Comparison of ENCODE assay signal across 10 mouse cellular contexts in genomic region chr13:110382447-110382901, GRCm38 (mm10). TPM values are rescaled to one million over a fixed set of nuclear protein-coding genes. Genes with fewer than 3 reads are reported as not detected.
DNase-seq lines count a peak whose midpoint lies in the region; ATAC-seq and TF ChIP-seq lines count a peak whose summit lies in the region.
"Had no signal": no experiment of that assay in that cellular context is flagged by ENCODE, and none has a peak within 500 bp of the region (broad histone marks: within the 10 kb centered on the region; RNA-seq: fewer than 3 reads in every experiment).

No protein-coding gene starts in this region.

- H3K9me3 ChIP-seq in liver, embryonic 12.5 days (replicated peaks), result no peaks in the 10 kb centered on the region
- no peaks in the 10 kb centered on the region for H3K9me3 ChIP-seq in intestine, embryonic 15.5 days
- no peaks in the 10 kb centered on the region for H3K9me3 ChIP-seq in midbrain, embryonic 16.5 days (replicated peaks; ENCODE audit: control insufficient read depth, low read length, poor library complexity, severe bottlenecking)
- H3K9me3 ChIP-seq: embryonic facial prominence, embryonic 15.5 days; stomach, embryonic 15.5 days had no signal

- TF ChIP-seq CTCF in Patski (IDR thresholded peaks at IDR 0.05), result peak; percentile 13

- no peak for ATAC-seq in liver, embryonic 12.5 days
- no peak for ATAC-seq in Patski
- ATAC-seq in intestine, embryonic 15.5 days, result peak; percentile 23; the same call in 1 of the 2 replicates
- ATAC-seq in midbrain, embryonic 16.5 days, result peak; percentile 62; the same call in 1 of the 2 replicates

- DNase-seq in liver (peak; percentile 42), Patski (ENCODE audit: low read depth, low spot score) (no peak)
- DNase-seq in embryo, embryonic 9.5 days (ENCODE audit: extremely low spot score), result peak; percentile 59
- DNase-seq in urinary bladder, adult 2 months (ENCODE audit: low spot score), result no peak
- no peak for DNase-seq in right cerebral cortex, postnatal 25 days

- no peak overlapping the region for H3K4me2 ChIP-seq in liver, embryonic 12.5 days
- no peak overlapping the region for H3K4me2 ChIP-seq in intestine, embryonic 15.5 days (replicated peaks)
- H3K4me2 ChIP-seq in midbrain, embryonic 16.5 days (ENCODE audit: low read length), result no peak overlapping the region
- H3K4me2 ChIP-seq: embryonic facial prominence, embryonic 15.5 days; stomach, embryonic 15.5 days had no signal

- in situ Hi-C loops in Patski (cut with MboI; ENCODE audit: low pct_unique_long_range_greater_than_20kb), result loop anchor here (25.0 kb wide), 2 partner anchors 1355 to 1880 kb away; no protein-coding TSS in a partner anchor

- POLR2A ChIA-PET in Patski (lab: Charles Lee), result no interaction called here

- H3K4me3 ChIP-seq in liver, embryonic 12.5 days, result no peak overlapping the region
- H3K4me3 ChIP-seq in intestine, embryonic 15.5 days (replicated peaks), result no peak overlapping the region
- no peak overlapping the region for H3K4me3 ChIP-seq in midbrain, embryonic 16.5 days (ENCODE audit: low read depth, low read length)
- H3K4me3 ChIP-seq: embryonic facial prominence, embryonic 15.5 days; stomach, embryonic 15.5 days had no signal

- H3K27me3 ChIP-seq in liver, embryonic 12.5 days (replicated peaks), result no peaks in the 10 kb centered on the region
- peaks cover 3% of the 10 kb centered on the region for H3K27me3 ChIP-seq in Patski
- no peaks in the 10 kb centered on the region for H3K27me3 ChIP-seq in intestine, embryonic 15.5 days (replicated peaks)
- H3K27me3 ChIP-seq in midbrain, embryonic 16.5 days (ENCODE audit: control insufficient read depth, insufficient read depth, low read depth, low read length), result no peaks in the 10 kb centered on the region
- H3K27me3 ChIP-seq: embryonic facial prominence, embryonic 15.5 days; stomach, embryonic 15.5 days had no signal

- 16% methylated on average over 5 of the region's 5 CpGs for WGBS in liver, embryonic 12.5 days (ENCODE audit: insufficient replicate concordance)
- WGBS in intestine, embryonic 15.5 days, result 20% methylated on average over 5 of the region's 5 CpGs
- WGBS in midbrain, embryonic 16.5 days, result 21% methylated on average over 5 of the region's 5 CpGs

- no peaks in the 10 kb centered on the region for H3K36me3 ChIP-seq in liver, embryonic 12.5 days
- no peaks in the 10 kb centered on the region for H3K36me3 ChIP-seq in intestine, embryonic 15.5 days
- H3K36me3 ChIP-seq in midbrain, embryonic 16.5 days (ENCODE audit: control insufficient read depth, insufficient read depth, low read length), result no peaks in the 10 kb centered on the region
- H3K36me3 ChIP-seq: embryonic facial prominence, embryonic 15.5 days; stomach, embryonic 15.5 days had no signal

- CTCF ChIA-PET in Patski (lab: Charles Lee), result interaction anchor here (1.2 to 3.0 kb wide), 6 partner anchors 9 to 1032 kb away, joined by 3 to 10 read pairs (median 5); no protein-coding TSS in a partner anchor

- H3K27ac ChIP-seq in liver, embryonic 12.5 days, result no peak overlapping the region
- H3K27ac ChIP-seq in intestine, embryonic 15.5 days, result no peak overlapping the region
- no peak overlapping the region for H3K27ac ChIP-seq in midbrain, embryonic 16.5 days (ENCODE audit: low read length)
- H3K27ac ChIP-seq: embryonic facial prominence, embryonic 15.5 days; stomach, embryonic 15.5 days had no signal

- H3K9ac ChIP-seq in liver, embryonic 12.5 days, result no peak overlapping the region
- H3K9ac ChIP-seq in intestine, embryonic 15.5 days, result no peak overlapping the region
- H3K9ac ChIP-seq in midbrain, embryonic 16.5 days (ENCODE audit: low read depth, low read length), result no peak overlapping the region
- H3K9ac ChIP-seq: embryonic facial prominence, embryonic 15.5 days; stomach, embryonic 15.5 days had no signal

- H3K4me1 ChIP-seq in liver, embryonic 12.5 days, result no peaks in the 10 kb centered on the region; the same call in 1 of the 2 replicates
- no peaks in the 10 kb centered on the region for H3K4me1 ChIP-seq in intestine, embryonic 15.5 days (replicated peaks)
- no peaks in the 10 kb centered on the region for H3K4me1 ChIP-seq in midbrain, embryonic 16.5 days (ENCODE audit: control insufficient read depth, insufficient read depth, low read length)
- H3K4me1 ChIP-seq: embryonic facial prominence, embryonic 15.5 days; stomach, embryonic 15.5 days had no signal

RNA-seq across cellular contexts. Expression of gene Plk2, which starts 12.4 kb away (rescaled TPM):
- 12.7 and 15.7 TPM in 2 replicates for polyA plus RNA-seq in liver, embryonic 12.5 days (2016; fragmentation: Nextera tagmentation; extraction: Ambion mirVana)
- 104 TPM for polyA plus RNA-seq in Patski (2021)
- polyA plus RNA-seq in intestine, embryonic 15.5 days (2015; fragmentation: Nextera tagmentation; extraction: Ambion mirVana), result 71.0 and 72.1 TPM in 2 replicates
- polyA plus RNA-seq in midbrain, embryonic 16.5 days (2015; fragmentation: Nextera tagmentation; extraction: Ambion mirVana), result 177 and 180 TPM in 2 replicates
- 27.9 and 28.3 TPM in 2 replicates for polyA plus RNA-seq in urinary bladder, adult 2 months (2012; rRNA removed)

RNA-seq across cellular contexts. Expression of gene Gapt, which starts 25.5 kb away (rescaled TPM):
- 1.1 and 2.0 TPM in 2 replicates for polyA plus RNA-seq in liver, embryonic 12.5 days (2016; fragmentation: Nextera tagmentation; extraction: Ambion mirVana)
- not detected for polyA plus RNA-seq in Patski (2021)
- polyA plus RNA-seq in intestine, embryonic 15.5 days (2015; fragmentation: Nextera tagmentation; extraction: Ambion mirVana), result 0.23 and 0.59 TPM in 2 replicates
- not detected in 2 replicates for polyA plus RNA-seq in midbrain, embryonic 16.5 days (2015; fragmentation: Nextera tagmentation; extraction: Ambion mirVana)
- 0.83 and 1.1 TPM in 2 replicates for polyA plus RNA-seq in urinary bladder, adult 2 months (2012; rRNA removed)

Comparison
In these comparisons a context has a peak if more than half of its experiments do, and no peak if none do; other contexts are left out.
1. DNase-seq: peak in liver (single experiment) and embryo, embryonic 9.5 days (single experiment); none in Patski (single experiment), urinary bladder, adult 2 months (single experiment) and right cerebral cortex, postnatal 25 days (single experiment).
2. ATAC-seq: peak in intestine, embryonic 15.5 days (single experiment) and midbrain, embryonic 16.5 days (single experiment); none in liver, embryonic 12.5 days (single experiment) and Patski (single experiment).